Mouse (Mus musculus): ENCODE data around the gene Git2. TPM values are rescaled to one million over a fixed set of nuclear protein-coding genes. Genes with fewer than 3 reads are reported as not detected.

Gene Git2
- polyA plus RNA-seq, 1 experiment from 2014 or later: 49.8 TPM

DNA sequence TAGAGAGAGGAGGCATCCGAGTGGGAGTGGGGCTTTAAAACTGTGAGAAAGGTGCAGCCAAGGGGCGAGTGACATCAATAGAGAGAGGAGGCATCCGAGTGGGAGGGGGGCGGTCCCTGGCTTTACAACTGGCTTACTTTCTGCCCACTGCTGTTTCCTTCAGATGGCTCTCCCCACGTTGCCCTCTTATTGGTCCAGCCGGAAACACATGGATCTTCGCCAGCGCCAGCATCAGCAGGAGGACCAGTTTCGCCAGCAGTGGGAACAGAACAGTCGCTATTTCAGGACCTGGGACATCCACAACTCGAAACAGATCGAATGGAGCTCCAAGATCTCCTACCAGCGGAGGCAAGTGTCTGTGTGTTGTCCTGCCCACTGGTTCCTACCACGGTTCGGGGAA lies 66.8 kb downstream of the Git2 start:
- Histone ChIP-seq H3K4me1 (replicated peaks) (peaks cover 11% of the 10 kb centered on the region), H3K4me3 (replicated peaks) (peak overlapping the region; percentile 58), H3K27me3 (no peaks in the 10 kb centered on the region), H3K36me3 (peaks cover 40% of the 10 kb centered on the region), H3K27ac (no peak overlapping the region), H3K9me3 (no peaks in the 10 kb centered on the region), H3K9ac (replicated peaks) (peak overlapping the region; percentile 71), H3K4me2 (replicated peaks) (peak overlapping the region; percentile 79)
- ATAC-seq: no peak
- WGBS: 54% methylated on average over 15 of the region's 15 CpGs

DNA sequence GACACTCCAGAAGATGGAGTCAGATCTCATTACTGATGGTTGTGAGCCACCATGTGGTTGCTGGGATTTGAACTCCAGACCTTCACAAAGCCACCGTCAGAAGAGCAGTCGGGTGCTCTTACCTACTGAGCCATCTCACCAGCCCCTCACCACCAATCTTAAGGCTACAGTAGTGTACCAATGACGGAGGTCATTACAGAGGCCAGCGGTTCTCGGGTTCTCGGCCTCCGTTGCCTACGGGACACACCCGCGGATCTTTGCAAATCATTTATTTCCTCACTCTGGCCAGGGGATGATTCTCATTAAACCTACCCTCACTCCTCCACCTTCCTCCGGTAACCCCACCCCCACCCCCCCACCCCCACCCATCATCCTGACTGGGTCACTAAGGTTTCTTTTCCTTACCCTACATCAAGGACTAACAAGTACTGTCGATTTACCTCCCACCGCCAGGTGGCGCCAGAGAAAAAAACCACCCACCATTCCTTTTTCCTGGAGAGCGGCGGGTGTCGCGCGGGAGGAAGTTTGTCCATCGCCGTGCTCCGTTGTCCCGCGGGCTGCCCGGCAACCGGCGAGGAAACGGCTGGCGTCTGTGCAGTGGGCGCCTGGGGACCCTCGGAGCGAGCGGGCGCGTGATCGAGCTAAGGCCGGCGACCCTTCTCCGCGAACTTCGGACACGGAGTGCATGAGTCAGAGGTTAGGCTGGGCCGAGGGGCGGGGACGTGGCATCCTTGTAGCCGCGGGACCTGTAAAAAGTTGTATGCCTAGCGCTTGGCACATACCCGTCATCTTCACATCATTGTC lies 67.8 kb downstream of the Git2 start, which contains the start of gene Tchp:
Tchp (plus strand) TSS at position 496 of the 804 bp plus-strand sequence.
- Histone ChIP-seq H3K27me3 (no peaks in the 10 kb centered on the region), H3K9ac (replicated peaks) (peak within 1 kb of the TSS; percentile 71), H3K27ac (no peak within 1 kb of the TSS), H3K4me3 (replicated peaks) (peak within 1 kb of the TSS; percentile 58), H3K9me3 (no peaks in the 10 kb centered on the region), H3K36me3 (peaks cover 31% of the 10 kb centered on the region), H3K4me1 (replicated peaks) (peaks cover 11% of the 10 kb centered on the region), H3K4me2 (replicated peaks) (peak within 1 kb of the TSS; percentile 79)
- peak; percentile 87 for ATAC-seq
- 3% methylated on average over 48 of the region's 49 CpGs for WGBS

DNA sequence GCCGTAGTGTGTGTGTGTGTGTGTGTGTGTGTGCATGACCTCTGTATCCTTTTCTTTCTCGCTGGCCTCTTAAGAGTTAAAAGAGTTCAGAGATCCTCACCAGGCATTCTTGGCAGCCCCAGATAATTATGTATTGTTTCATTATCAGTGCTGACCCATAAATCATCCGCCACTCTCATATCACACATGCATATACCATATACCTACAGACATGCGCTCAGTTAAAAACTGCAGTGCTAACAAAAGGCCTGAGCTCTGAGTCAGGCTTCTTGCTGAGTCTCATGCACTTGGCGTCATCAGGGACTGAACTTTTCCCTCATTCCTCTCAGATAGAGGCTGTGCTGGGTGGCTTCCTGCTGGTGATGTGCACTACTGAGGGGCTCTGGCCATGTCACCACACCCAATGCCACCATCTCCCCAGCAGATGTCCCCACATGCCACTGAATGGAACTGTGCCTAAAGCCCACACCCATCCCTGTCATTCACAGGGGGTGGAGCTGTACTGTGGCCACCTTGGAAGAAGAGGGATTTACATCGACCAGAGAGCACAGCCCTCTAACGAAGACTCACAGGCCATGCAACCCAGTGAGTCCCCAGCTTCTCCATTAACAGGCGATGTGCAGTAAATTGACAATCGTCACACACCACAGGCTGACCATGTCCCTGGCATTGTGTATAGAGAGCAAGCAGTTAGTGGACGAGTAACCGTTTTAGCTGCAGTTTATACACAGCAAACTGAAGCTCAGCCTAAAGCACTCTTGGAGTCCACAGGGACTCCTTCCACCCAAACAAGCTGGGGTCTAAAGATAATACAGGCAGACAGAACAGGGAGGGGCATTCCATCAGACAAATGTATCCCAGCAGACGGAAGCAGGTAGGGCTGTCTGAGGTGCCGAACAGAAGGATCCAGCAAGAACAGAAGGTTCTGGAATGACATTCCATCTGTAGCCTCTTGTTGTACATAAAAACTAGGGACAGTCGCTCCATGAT lies 72.6 kb downstream of the Git2 start:
- Histone ChIP-seq H3K4me2 (replicated peaks) (no peak overlapping the region), H3K9me3 (no peaks in the 10 kb centered on the region)
- WGBS: 61% methylated on average over 14 of the region's 14 CpGs

DNA sequence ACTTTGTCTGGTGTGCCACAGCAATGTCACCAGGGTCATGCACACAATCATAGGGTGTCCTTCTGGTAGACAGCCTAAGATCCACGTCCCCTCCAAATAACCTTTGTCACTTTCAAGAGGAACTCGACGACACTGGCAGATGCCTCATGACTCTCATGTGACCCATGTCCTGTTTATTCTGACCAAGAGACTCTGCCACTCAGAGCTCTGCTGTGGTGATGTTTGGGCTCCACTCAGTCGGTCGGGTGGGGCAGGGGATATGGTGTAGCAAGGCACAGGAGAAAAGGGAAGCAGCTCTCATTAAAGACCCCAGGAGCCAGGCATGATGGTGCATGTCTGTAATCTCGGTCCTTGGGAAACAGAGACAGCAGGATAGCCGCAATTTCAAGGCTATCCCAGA lies 76.3 kb downstream of the Git2 start:
- no peaks in the 10 kb centered on the region for H3K27me3 ChIP-seq
- no peak for ATAC-seq
- H3K9ac ChIP-seq (replicated peaks): no peak overlapping the region
- no peak overlapping the region for H3K4me3 ChIP-seq (replicated peaks)
- WGBS: 83% methylated on average over 7 of the region's 7 CpGs
- no peaks in the 10 kb centered on the region for H3K4me1 ChIP-seq (replicated peaks)
- H3K9me3 ChIP-seq: no peaks in the 10 kb centered on the region
- H3K27ac ChIP-seq: no peak overlapping the region
- H3K4me2 ChIP-seq (replicated peaks): no peak overlapping the region
- H3K36me3 ChIP-seq: no peaks in the 10 kb centered on the region

More for the DNA sequence above, 72.6 kb downstream of the Git2 start:
- Histone ChIP-seq H3K27me3 (no peaks in the 10 kb centered on the region), H3K36me3 (no peaks in the 10 kb centered on the region), H3K9ac (replicated peaks) (peak overlapping the region; percentile 21; the same call in 1 of the 2 replicates), H3K4me1 (replicated peaks) (no peaks in the 10 kb centered on the region), H3K27ac (no peak overlapping the region), H3K4me3 (replicated peaks) (no peak overlapping the region)
- no peak for ATAC-seq

DNA sequence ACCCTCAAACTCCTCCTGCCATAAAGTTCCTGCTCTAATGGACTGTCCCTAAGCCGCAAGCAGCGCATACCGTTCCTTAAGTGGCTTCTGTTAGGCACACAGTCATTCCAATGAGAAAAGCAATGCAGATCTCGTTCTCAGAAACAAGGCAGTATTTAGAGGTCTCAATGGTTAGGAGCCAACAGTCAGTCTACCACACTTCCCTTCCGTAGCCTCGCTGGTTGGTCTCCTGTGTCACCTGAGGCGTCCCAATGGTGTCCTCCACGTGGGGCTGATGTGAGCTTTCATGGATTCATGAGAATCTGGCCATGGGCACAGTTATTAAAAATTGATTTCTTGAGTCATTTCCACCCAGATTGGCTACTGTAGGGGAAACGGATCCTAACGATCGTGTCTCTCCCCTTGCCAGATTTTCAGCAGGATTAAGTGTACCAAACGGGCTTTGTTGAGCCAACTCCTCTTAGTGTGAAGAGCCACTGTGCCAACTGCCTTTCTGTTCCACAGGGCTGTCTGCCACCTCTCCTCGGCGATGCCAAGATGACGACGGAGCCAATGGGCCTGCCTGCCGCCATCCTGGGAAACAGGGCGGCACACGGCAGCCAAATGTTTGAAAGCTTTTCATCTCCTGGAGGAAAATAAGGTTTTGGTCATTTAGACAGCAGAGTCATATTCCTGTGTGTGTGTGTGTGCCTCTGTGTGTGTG lies 77.1 kb downstream of the Git2 start:
- H3K27ac ChIP-seq: no peak overlapping the region
- 90% methylated on average over 19 of the region's 19 CpGs for WGBS
- no peak for ATAC-seq

DNA sequence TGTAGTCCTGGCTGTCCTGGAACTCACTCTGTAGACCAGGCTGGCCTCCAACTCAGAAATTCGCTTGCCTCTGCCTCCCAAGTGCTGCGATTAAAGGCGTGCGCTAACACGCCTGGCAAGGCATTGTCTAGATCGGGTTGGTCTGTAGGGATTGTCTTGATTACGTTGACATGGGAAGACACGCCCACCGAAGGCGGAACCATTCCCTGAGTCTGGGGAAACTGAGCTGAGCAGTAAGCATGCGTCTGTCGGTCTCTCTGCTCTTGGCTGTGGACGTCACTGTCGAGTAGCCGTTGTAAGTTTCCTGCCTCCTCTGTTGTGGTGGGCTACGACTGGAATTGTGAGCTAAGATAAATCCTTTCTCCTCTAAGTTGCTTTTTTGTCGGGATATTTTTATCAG lies 78.4 kb downstream of the Git2 start:
- H3K27ac ChIP-seq: no peak overlapping the region
- no peaks in the 10 kb centered on the region; the same call in 1 of the 2 replicates for H3K27me3 ChIP-seq
- no peak overlapping the region for H3K9ac ChIP-seq (replicated peaks)
- no peaks in the 10 kb centered on the region for H3K9me3 ChIP-seq
- H3K4me1 ChIP-seq (replicated peaks): no peaks in the 10 kb centered on the region
- no peak overlapping the region for H3K4me2 ChIP-seq (replicated peaks)
- WGBS: 87% methylated on average over 17 of the region's 17 CpGs
- ATAC-seq: no peak
- H3K4me3 ChIP-seq (replicated peaks): no peak overlapping the region
- no peaks in the 10 kb centered on the region for H3K36me3 ChIP-seq

More for the DNA sequence above, 77.1 kb downstream of the Git2 start:
- H3K36me3 ChIP-seq: no peaks in the 10 kb centered on the region
- no peak overlapping the region for H3K4me2 ChIP-seq (replicated peaks)
- H3K4me1 ChIP-seq (replicated peaks): no peaks in the 10 kb centered on the region
- H3K27me3 ChIP-seq: no peaks in the 10 kb centered on the region
- no peaks in the 10 kb centered on the region for H3K9me3 ChIP-seq
- H3K9ac ChIP-seq (replicated peaks): no peak overlapping the region
- no peak overlapping the region for H3K4me3 ChIP-seq (replicated peaks)

DNA sequence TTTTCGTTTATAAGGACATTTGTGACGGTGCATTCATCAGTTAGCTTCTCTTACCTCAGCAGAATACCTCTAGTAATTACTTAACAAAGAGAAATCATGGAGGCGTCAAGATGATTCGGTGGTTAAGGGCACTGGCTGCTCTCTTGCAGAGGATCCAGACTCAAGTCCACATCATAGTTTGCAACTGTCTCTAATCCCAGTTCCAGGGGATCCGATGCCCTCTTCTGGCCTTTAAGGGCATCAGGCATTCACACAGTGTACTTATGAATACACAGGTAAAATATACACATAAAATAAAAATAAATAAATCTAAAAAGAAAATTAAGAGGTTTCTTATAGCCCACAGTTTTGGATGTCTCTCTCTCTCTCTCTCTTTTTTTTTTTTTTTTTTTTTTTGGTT lies 79.5 kb downstream of the Git2 start:
- H3K9ac ChIP-seq (replicated peaks): no peak overlapping the region
- WGBS: 71% methylated on average over 5 of the region's 5 CpGs

DNA sequence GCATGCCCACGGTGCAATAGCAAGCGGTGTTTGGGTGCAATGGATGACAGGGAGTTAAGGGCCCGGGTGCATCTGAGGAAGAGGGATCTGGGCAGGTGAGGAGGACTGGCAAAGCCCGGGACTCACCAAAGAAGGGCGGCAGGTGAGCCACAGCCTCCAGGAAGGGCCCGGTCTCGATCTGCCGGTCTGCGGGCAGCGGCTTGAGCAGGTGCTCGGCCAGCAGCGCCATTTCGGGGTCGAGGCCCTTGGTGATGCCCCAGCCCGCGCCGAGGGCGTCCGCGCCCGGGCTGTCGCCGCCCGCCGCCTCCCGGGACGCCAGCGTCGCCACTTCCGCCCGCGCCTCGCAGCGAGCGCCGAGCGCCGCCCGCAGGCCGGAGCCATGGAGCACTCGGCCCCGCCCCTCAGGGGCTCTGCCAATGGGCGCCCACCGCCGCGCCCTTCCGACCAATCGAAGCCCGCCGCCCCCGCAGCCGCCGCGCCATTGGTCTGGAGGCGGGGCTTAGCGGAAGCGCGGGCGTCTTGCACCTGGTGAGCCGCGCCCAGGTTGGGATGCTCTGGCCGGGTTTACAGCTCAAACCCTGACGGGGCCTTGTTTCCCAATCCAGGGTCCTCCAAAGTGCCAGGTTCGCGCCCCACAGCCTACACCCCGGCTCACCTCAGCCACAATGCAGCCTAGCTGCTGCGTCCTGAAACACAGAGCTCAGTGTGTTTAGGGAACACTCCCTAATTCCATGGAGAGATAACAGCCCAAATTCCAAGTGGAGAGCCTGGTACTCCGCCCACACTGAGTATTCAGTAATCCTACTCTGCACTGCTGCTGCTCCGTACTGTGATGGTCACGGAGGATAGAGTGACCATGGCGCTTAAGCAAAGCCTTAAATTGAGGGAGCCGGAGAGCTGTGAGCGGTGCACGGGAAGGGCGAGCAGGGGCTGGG lies 84.4 kb downstream of the Git2 start, which contains the start of gene Gltp:
Gltp (minus strand) TSS at position 352 of the 935 bp plus-strand sequence.
- Histone ChIP-seq H3K9me3 (no peaks in the 10 kb centered on the region), H3K27ac (no peak within 1 kb of the TSS), H3K4me3 (replicated peaks) (peak within 1 kb of the TSS; percentile 78), H3K27me3 (no peaks in the 10 kb centered on the region; the same call in 1 of the 2 replicates), H3K36me3 (no peaks in the 10 kb centered on the region), H3K4me1 (replicated peaks) (peaks cover 26% of the 10 kb centered on the region), H3K9ac (replicated peaks) (peak within 1 kb of the TSS; percentile 92), H3K4me2 (replicated peaks) (peak within 1 kb of the TSS; percentile 89)
- 4% methylated on average over 75 of the region's 75 CpGs for WGBS
- ATAC-seq: peak; percentile 97

More for the DNA sequence above, 79.5 kb downstream of the Git2 start:
- Histone ChIP-seq H3K27me3 (no peaks in the 10 kb centered on the region; the same call in 1 of the 2 replicates), H3K4me3 (replicated peaks) (no peak overlapping the region), H3K36me3 (no peaks in the 10 kb centered on the region), H3K9me3 (no peaks in the 10 kb centered on the region), H3K4me1 (replicated peaks) (peaks cover 4% of the 10 kb centered on the region), H3K27ac (no peak overlapping the region), H3K4me2 (replicated peaks) (no peak overlapping the region)
- ATAC-seq: no peak

DNA sequence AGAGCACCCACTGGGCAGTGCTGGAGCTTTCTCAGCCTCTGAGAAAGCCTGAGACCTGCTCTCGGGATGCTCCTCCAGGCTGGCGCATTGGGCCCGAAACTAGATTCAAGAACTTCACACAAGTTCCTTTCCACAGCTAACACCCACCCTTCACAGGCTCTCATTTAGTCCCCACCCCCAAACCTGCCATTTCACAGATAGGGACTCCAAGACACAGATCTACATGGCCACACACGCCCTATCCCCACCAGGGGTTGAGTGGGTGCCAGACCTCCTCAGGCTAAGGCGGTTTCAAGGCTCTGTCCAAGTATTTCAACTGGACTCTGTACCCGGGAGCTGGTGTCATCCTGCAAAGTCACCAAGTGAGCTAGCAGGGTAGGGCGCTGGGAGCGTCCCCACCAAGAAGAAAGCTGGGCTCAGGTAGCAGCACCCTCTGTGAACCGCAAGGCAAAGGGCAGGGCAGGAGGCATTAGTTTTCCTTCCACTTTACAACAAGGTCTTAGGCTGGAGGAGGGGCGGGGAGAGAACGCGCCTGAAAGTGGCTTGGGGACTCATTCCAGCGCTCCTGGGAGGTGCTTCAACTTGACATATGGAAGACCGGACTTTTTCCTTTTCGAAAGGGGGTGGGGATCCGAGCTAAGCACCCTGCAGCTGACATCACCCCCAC lies 85.5 kb downstream of the Git2 start:
- H3K9ac ChIP-seq (replicated peaks): peak overlapping the region; percentile 92
- WGBS: 21% methylated on average over 16 of the region's 16 CpGs
- no peaks in the 10 kb centered on the region for H3K9me3 ChIP-seq
- no peak for ATAC-seq
- no peak overlapping the region for H3K27ac ChIP-seq
- no peaks in the 10 kb centered on the region; the same call in 1 of the 2 replicates for H3K27me3 ChIP-seq
- peaks cover 26% of the 10 kb centered on the region for H3K4me1 ChIP-seq (replicated peaks)
- H3K4me2 ChIP-seq (replicated peaks): peak overlapping the region; percentile 89
- peak overlapping the region; percentile 78 for H3K4me3 ChIP-seq (replicated peaks)
- H3K36me3 ChIP-seq: no peaks in the 10 kb centered on the region

DNA sequence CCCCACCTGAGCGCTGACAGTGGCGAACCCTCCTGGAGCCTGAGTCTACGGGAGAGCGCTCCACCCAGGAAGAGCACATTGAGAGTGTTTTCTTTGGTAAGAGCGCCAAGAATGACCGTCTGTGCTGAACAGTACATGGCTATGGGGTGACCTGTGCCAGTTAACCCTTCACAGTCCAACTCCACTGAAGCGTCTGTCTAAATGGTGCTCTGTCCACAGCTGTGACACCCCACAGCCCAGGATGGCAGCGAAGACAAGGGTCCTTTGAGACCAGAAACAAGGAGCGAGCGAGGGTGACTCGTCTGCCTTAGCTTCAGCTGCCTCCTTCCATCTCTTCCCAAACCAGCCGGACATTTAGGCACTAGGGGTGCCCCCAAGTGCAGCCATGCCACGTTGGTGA lies 86.6 kb downstream of the Git2 start:
- H3K27me3 ChIP-seq: no peaks in the 10 kb centered on the region; the same call in 1 of the 2 replicates
- no peak overlapping the region; the same call in 1 of the 2 replicates for H3K9ac ChIP-seq (replicated peaks)
- no peaks in the 10 kb centered on the region for H3K36me3 ChIP-seq
- H3K9me3 ChIP-seq: no peaks in the 10 kb centered on the region
- peaks cover 26% of the 10 kb centered on the region for H3K4me1 ChIP-seq (replicated peaks)
- no peak overlapping the region for H3K4me3 ChIP-seq (replicated peaks)
- H3K27ac ChIP-seq: no peak overlapping the region
- no peak for ATAC-seq
- H3K4me2 ChIP-seq (replicated peaks): 0 out of 2 replicates have a peak overlapping the region, but pooled peaks have one; percentile 5
- 89% methylated on average over 13 of the region's 13 CpGs for WGBS
